In genomic region chr14:57951089-57951488, GRCm38 (mm10) we compare ENCODE assay signal across 8 mouse cellular contexts. TPM values are rescaled to one million over a fixed set of nuclear protein-coding genes. Genes with fewer than 3 reads are reported as not detected.
DNase-seq lines count a peak whose midpoint lies in the region; ATAC-seq lines count a peak whose summit lies in the region.

No protein-coding gene starts in this region.

- H3K4me2 ChIP-seq in neural tube, embryonic 11.5 days (ENCODE audit: low read depth) = no peak overlapping the region
- H3K4me2 ChIP-seq in neural tube, embryonic 15.5 days = no peak overlapping the region
- no peak overlapping the region for H3K4me2 ChIP-seq in kidney, embryonic 16.5 days (replicated peaks; ENCODE audit: low read depth, low read length)

- no peaks in the 10 kb centered on the region for H3K4me1 ChIP-seq in neural tube, embryonic 11.5 days (ENCODE audit: control insufficient read depth, insufficient read depth, low read length)
- no peaks in the 10 kb centered on the region for H3K4me1 ChIP-seq in neural tube, embryonic 15.5 days
- no peaks in the 10 kb centered on the region for H3K4me1 ChIP-seq in kidney, embryonic 16.5 days (ENCODE audit: insufficient read depth, low read length)

- 13% methylated on average over 2 of the region's 2 CpGs for WGBS in neural tube, embryonic 11.5 days
- WGBS in neural tube, embryonic 15.5 days = 17% methylated on average over 2 of the region's 2 CpGs
- 13% methylated on average over 2 of the region's 2 CpGs for WGBS in kidney, embryonic 16.5 days

- no peaks in the 10 kb centered on the region for H3K9me3 ChIP-seq in neural tube, embryonic 11.5 days (ENCODE audit: control insufficient read depth, low read length)
- no peaks in the 10 kb centered on the region for H3K9me3 ChIP-seq in neural tube, embryonic 15.5 days (replicated peaks)
- no peaks in the 10 kb centered on the region for H3K9me3 ChIP-seq in kidney, embryonic 16.5 days (ENCODE audit: low read length)

- H3K9ac ChIP-seq in neural tube, embryonic 11.5 days (ENCODE audit: low read length) = no peak overlapping the region
- no peak overlapping the region for H3K9ac ChIP-seq in neural tube, embryonic 15.5 days (replicated peaks)
- H3K9ac ChIP-seq in kidney, embryonic 16.5 days (replicated peaks; ENCODE audit: low read length) = no peak overlapping the region

- intact Hi-C loops in gastrocnemius, postnatal 14 days (cut with DNase I; ENCODE audit: low total_unique reads) = no loop called here
- intact Hi-C loops in gastrocnemius, postnatal 36 days (cut with DNase I) = loop anchor here (5.0 kb wide), 1 partner anchor 46 kb away; the partner anchor contains the start of gene Micu2

- peak; percentile 18 for DNase-seq in gastrocnemius, postnatal 14 days
- no peak for DNase-seq in gastrocnemius, postnatal 36 days
- DNase-seq in neural tube, embryonic 11.5 days (ENCODE audit: low spot score) = peak; percentile 26
- peak; percentile 9 for DNase-seq in adrenal gland, adult 8-10 months
- peak; percentile 40 for DNase-seq in splenic B cell, adult 2 months (ENCODE audit: low read depth, low spot score)

- no peak overlapping the region for H3K4me3 ChIP-seq in neural tube, embryonic 11.5 days (ENCODE audit: low read depth, low read length)
- H3K4me3 ChIP-seq in neural tube, embryonic 15.5 days (replicated peaks) = no peak overlapping the region
- no peak overlapping the region for H3K4me3 ChIP-seq in kidney, embryonic 16.5 days (ENCODE audit: low read length)

- H3K27ac ChIP-seq in neural tube, embryonic 11.5 days (ENCODE audit: low read depth, low read length) = no peak overlapping the region
- H3K27ac ChIP-seq in neural tube, embryonic 15.5 days (replicated peaks) = no peak overlapping the region
- H3K27ac ChIP-seq in kidney, embryonic 16.5 days (ENCODE audit: low read length) = no peak overlapping the region

- no peaks in the 10 kb centered on the region for H3K27me3 ChIP-seq in neural tube, embryonic 11.5 days (ENCODE audit: control insufficient read depth, insufficient read depth, low read length)
- no peaks in the 10 kb centered on the region for H3K27me3 ChIP-seq in neural tube, embryonic 15.5 days (replicated peaks)
- no peaks in the 10 kb centered on the region for H3K27me3 ChIP-seq in kidney, embryonic 16.5 days (ENCODE audit: insufficient read depth, low read length)
- no peaks in the 10 kb centered on the region for H3K27me3 ChIP-seq in splenic B cell, adult 2 months (ENCODE audit: control insufficient read depth, insufficient read depth, low read length, poor library complexity, severe bottlenecking)

- H3K36me3 ChIP-seq in neural tube, embryonic 11.5 days (ENCODE audit: control insufficient read depth, insufficient read depth, low read length) = no peaks in the 10 kb centered on the region; the same call in 1 of the 2 replicates
- H3K36me3 ChIP-seq in neural tube, embryonic 15.5 days = peaks cover 11% of the 10 kb centered on the region
- peaks cover 7% of the 10 kb centered on the region for H3K36me3 ChIP-seq in kidney, embryonic 16.5 days (ENCODE audit: insufficient read depth, low read length)
- H3K36me3 ChIP-seq in splenic B cell, adult 2 months (ENCODE audit: control insufficient read depth, insufficient read depth, low read length, poor library complexity, severe bottlenecking) = peaks cover 4% of the 10 kb centered on the region

- no peak for ATAC-seq in neural tube, embryonic 11.5 days (ENCODE audit: insufficient read depth, low FRiP score, low TSS enrichment)
- ATAC-seq in neural tube, embryonic 15.5 days (ENCODE audit: low FRiP score) = no peak
- peak; percentile 67; the same call in 1 of the 2 replicates for ATAC-seq in kidney, embryonic 16.5 days (ENCODE audit: low FRiP score, low TSS enrichment)
- no peak for ATAC-seq in monocyte, adult 5-6 weeks (replicated peaks; ENCODE audit: insufficient number of reproducible peaks, low FRiP score, low TSS enrichment, poor library complexity, severe bottlenecking)

RNA-seq across cellular contexts. Expression of gene Micu2, which starts 48.0 kb away (rescaled TPM):
- 10 to 100 TPM; 40.7 to 42.1 TPM for total RNA-seq in gastrocnemius, postnatal 14 days (2021)
- 10 to 100 TPM; 30.1 to 31.9 TPM for total RNA-seq in gastrocnemius, postnatal 36 days (2021)
- 54.4 and 59.9 TPM in 2 replicates for polyA plus RNA-seq in neural tube, embryonic 11.5 days (2014; fragmentation: Nextera tagmentation; extraction: Ambion mirVana)
- polyA plus RNA-seq in neural tube, embryonic 15.5 days (2015; fragmentation: Nextera tagmentation; extraction: Ambion mirVana) = 68.9 and 75.3 TPM in 2 replicates
- total RNA-seq in adrenal gland, adult 8-10 months (2022) = 10 to 100 TPM; 67.9 to 83.7 (median 74.7) TPM
- 86.2 and 92.1 TPM in 2 replicates for polyA plus RNA-seq in kidney, embryonic 16.5 days (2015; fragmentation: Nextera tagmentation; extraction: Ambion mirVana)
- 110 to 135 TPM (median 128 TPM) in 3 replicates for total RNA-seq in monocyte, adult 5-6 weeks (2017)

Comparison
In these comparisons a context has a peak if more than half of its experiments do, and no peak if none do; other contexts are left out.
1. DNase-seq: peak in gastrocnemius, postnatal 14 days (single experiment), neural tube, embryonic 11.5 days (single experiment), adrenal gland, adult 8-10 months (single experiment) and splenic B cell, adult 2 months (single experiment); none in gastrocnemius, postnatal 36 days (0 of 2).